Mouse (Mus musculus) thymus, postnatal 36 days (tissue): ENCODE data around the gene Trim15.
A peak's percentile ranks its signal among the peaks of the same experiment; 100 is the strongest.

ENCODE experiments used
- DNase-seq, 2 experiments: peaks; one replicate each; pipeline ENCODE4 v3.0.0; 2022; ENCODE audit warnings: mixed read lengths in 2 of 2

Gene Trim15

DNA sequence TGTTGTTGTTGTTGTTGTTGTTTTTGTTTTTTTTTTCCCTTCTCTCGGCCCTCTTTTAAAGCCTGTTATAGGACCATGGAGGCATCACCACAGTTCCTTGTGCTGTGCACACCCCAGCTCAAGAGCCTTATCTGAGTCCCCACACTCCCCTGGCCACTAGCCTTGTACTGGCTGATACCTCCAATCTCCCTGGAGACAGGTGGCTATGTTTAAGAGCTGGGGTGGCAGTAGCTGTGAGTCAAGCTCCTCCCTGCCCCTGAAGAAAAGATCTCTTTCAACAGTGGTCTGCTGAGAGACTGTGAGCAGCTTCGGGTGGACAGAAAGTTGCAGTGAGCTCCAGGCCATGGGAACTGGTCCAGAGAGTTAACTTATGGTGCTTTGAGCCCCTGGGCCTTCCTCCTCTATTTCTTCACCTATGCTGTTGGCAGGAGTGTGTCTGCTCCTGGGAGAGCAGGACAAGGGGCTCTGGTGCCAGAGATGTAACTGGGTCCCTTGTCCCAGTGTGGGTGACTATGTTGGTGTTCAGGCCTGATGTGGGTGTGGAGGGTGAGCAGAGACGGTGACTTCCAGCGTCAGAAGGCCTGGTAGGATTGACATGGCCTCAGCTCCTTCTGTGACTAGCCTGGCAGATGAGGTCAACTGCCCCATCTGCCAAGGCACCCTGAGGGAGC lies 2.4 kb upstream of the Trim15 start, which contains the start of gene Trim10:
Gene Trim10, plus strand, starts transcription at position 291 of the 671 bp plus-strand sequence.
- DNase-seq, result no peak

DNA sequence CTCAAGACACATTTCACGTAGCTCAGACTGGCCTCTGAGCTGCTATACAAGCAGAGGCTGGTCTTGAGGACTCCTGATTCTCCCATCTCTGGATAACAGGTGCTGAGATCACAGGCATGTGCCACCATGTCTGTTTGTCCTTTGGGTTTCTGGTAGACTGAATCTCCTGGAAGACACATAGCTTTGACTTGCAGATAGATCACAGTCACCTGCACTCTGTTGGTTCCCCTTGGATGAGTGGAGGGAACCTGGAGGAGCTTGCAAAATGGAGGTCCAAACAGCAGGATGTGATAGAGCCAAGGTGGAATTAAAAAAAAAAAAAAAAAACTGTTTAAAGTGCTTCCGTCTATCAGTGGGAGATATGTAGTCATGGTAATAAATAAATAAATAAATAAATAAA lies 1.8 kb upstream of the Trim15 start:
- no peak for DNase-seq

GRCm38 (mm10) chr17:36861680-36862079 lies 5.3 kb downstream of the Trim15 start:
- DNase-seq, result no peak

GRCm38 (mm10) chr17:36858181-36858580 lies 8.8 kb downstream of the Trim15 start:
- no peak for DNase-seq

GRCm38 (mm10) chr17:36856236-36856635 lies 10.8 kb downstream of the Trim15 start:
- DNase-seq, result no peak

GRCm38 (mm10) chr17:36855484-36855883 lies 11.5 kb downstream of the Trim15 start:
- DNase-seq, result no peak

- DNase-seq, result no peak
Measured at GRCm38 (mm10) chr17:36851627-36852026, 15.4 kb downstream of the Trim15 start.

GRCm38 (mm10) chr17:36851200-36851599 lies 15.8 kb downstream of the Trim15 start:
- no peak for DNase-seq

DNA sequence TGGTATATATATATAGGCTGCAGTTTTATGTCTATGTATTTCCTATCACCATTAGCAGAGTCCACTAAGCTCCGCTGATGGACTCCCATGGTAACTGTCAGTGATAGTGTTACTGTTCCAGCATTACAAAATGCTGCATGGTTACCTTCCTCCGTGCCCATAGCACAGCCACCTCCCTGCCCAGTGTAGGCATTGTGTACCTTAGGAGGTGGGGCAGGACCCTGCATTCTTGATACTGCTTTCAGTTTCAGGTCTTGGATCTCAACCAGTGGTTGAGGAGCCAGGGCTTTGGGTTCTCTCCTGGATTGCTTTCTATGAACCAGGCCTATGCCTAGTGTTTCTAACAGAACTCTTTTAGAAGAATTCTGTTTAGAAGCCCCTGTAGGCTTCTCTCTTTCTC lies 17.0 kb downstream of the Trim15 start:
- no peak for DNase-seq

DNA sequence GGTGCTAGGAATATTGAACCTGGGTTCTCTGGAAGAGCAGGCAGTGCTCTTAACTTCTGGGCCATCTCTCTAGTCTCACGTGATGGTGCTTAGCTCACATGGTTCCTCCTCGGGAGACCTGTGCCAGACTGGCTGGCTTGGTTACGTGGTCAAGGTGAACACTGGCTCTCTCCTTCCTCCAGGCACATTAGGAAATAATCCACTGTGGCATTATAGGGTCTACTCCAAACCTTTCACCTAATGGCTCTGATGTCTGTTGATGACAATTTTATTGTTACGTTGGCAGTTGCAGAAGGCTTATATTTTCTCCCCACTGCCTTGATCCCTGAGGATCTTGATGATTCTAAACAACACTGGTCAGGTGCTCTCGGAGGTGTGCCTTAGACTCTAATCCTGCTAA lies 18.1 kb downstream of the Trim15 start:
- no peak for DNase-seq

DNA sequence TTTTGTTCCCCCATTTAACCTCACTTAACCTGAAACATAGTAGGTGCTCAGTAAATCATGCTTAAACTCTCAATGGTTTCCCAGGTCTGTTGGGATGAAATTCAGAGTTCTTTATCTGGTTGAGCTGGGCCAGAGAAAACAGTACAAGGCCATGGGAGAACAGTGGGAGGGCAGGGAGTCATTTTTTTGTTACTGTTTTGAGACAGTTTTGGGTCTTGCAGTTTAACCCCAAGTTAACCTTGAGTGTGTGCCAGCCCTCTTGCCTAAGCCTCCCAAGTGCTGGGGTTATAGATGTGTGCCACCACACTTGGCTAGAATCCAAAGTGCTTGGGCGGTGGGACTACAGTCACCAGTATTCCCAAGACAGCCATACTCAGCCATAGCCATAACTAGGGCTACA lies 22.3 kb downstream of the Trim15 start:
- no peak for DNase-seq

GRCm38 (mm10) chr17:36844286-36844719 lies 22.7 kb downstream of the Trim15 start:
- no peak for DNase-seq

GRCm38 (mm10) chr17:36843696-36844095 lies 23.3 kb downstream of the Trim15 start:
- no peak for DNase-seq

- DNase-seq, result no peak
Measured at GRCm38 (mm10) chr17:36840961-36841445, 26.0 kb downstream of the Trim15 start.

DNA sequence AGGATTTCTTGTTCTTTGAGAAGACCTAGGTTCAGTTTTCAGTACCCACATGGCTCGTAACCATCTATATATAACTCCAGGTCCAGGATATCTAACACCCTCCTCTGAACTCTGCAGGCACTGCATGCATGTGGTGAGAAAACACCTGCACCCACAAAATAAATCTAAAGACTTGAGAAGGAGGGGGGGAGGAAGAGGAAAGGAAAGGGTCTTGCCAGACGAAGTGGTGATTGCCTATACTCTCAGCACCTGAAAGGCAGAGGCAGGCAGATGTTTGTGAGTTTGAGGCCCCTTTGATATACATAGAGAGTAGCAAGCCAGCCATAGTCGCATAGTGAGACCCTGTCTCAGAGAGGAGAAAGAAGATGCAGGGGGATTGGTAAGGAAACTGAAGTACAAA lies 27.1 kb downstream of the Trim15 start:
- DNase-seq, result peak; percentile 17 to 35

GRCm38 (mm10) chr17:36839001-36839400 lies 28.0 kb downstream of the Trim15 start:
- no peak for DNase-seq

DNA sequence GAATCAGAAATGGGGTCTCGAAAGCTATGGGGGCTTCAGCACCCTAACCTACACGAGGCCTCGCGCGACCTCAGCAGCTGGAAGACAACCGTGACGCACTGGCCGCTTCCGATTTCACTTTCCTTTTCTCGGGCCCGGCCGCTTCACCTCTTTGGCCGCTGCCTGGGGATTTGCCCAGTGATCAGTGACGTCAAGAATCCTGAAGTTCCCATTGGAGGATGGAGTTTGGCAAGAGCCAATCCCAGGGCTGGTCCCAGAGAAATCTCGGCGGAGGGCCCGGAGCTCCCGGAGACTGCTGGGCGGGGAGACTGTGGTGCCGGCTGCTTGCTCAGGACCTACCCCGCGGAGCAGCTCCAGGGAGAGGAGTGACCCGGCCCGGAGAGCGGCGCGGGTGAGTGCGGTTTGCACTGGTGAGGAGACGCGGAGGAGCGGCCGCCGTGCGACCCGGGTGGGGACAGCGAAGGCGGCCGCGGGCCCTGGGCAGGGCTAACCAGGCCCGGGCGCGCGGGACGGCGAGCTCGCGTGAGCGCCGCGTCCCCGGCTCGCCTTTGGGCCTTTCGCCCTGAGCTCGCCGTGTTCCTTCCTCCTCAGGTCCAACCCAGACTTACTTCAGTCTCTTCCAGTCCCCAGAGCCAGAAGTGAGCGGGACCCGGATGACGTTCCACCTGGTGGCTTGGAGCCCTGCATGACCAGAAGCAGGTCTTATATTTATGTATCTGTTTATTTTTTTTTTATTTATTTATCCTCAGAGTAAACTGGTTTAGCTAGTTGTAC lies 29.9 kb downstream of the Trim15 start, which contains the start of gene Trim26:
Gene Trim26, plus strand, starts transcription at position 261 of the 774 bp plus-strand sequence.
- DNase-seq, result peak; percentile 93 to 94

GRCm38 (mm10) chr17:36836427-36836812 lies 30.6 kb downstream of the Trim15 start:
- peak in 1 of 2 experiments; percentile 22 for DNase-seq

DNA sequence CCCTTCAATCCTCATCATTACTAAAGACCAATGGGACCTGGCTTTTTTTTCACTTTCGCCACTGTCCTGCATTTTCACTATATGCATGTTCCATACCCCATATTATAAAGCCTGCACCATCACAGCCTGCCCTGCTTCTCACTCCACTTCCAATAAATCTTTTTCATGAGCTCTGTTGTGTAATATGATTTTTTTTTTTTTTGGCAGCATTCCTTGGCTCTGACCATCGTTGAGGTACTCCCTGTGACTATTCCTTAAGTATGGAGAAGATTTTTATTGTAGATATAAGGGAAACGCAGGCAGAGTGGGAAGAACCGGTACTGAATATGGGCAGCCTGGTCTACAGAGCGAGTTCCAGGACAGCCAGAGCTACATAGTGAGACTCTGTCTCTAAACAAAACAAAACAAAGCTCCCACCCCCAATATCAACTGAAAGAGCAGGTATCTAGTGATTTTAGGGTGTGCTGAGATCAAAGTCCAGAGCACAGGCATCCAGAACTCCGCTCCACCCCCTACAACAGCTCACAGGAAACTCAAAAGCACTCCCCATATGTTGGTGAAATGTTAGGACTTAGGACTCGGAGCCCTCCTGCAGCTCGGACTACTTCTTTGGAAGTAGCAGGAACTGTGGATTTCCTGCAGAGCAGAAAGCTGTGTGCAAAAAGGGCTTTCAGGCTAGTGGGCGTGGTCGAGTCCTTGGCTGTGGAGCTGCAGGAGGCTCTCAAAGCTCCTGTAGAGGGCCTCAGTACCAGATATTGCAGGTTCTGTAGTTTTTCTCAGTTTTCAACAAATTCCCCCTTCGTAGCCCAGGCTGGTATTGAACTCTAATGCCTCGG lies 31.2 kb downstream of the Trim15 start:
- peak; percentile 61 to 70 for DNase-seq

GRCm38 (mm10) chr17:36832694-36833093 lies 34.3 kb downstream of the Trim15 start:
- no peak for DNase-seq

- DNase-seq, result no peak
Measured at GRCm38 (mm10) chr17:36830470-36830869, 36.5 kb downstream of the Trim15 start.

GRCm38 (mm10) chr17:36828488-36828887 lies 38.5 kb downstream of the Trim15 start:
- DNase-seq, result no peak

DNA sequence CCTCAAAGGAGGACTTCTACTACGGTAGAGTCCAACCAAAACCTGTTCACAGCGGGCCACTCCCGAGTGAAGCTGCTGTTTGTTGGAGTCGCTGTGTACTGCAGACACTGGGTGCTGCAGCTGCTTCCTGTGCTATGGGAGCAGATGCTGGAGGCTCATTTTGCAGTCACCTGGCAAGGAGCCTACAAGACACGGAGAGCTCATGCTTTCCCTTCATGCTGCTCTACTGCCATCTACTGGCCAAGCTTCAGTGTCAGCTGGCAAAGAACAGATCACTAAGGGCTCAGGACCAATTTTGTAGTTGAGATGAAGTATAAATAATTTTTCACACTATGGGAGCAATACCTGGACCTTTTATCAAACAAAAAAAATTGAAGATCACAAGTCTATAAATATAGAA lies 41.0 kb downstream of the Trim15 start:
- DNase-seq, result peak; percentile 74 to 80
